ENCODE assay signal across 9 mouse cellular contexts in genomic region chr11:50370969-50371368, GRCm38 (mm10). TPM values are rescaled to one million over a fixed set of nuclear protein-coding genes. Genes with fewer than 3 reads are reported as not detected.
DNase-seq lines count a peak whose midpoint lies in the region; ATAC-seq and TF ChIP-seq lines count a peak whose summit lies in the region.
"Had no signal": no experiment of that assay in that cellular context is flagged by ENCODE, and none has a peak within 500 bp of the region (broad histone marks: within the 10 kb centered on the region; RNA-seq: fewer than 3 reads in every experiment).

No protein-coding gene starts in this region.

- H3K4me1 ChIP-seq in lung, embryonic 15.5 days: peaks cover 11% of the 10 kb centered on the region
- 0 out of 2 replicates have a peak, but pooled peaks cover 3% of the 10 kb centered on the region for H3K4me1 ChIP-seq in forebrain, embryonic 11.5 days (replicated peaks; ENCODE audit: control insufficient read depth, insufficient read depth, low read length)
- H3K4me1 ChIP-seq in intestine, postnatal 0 days (replicated peaks; ENCODE audit: control insufficient read depth, insufficient read depth, low read length): no peaks in the 10 kb centered on the region
- H3K4me1 ChIP-seq in neural tube, embryonic 15.5 days: peaks cover 14% of the 10 kb centered on the region

- no peaks in the 10 kb centered on the region for H3K9me3 ChIP-seq in lung, embryonic 15.5 days
- no peaks in the 10 kb centered on the region for H3K9me3 ChIP-seq in forebrain, embryonic 11.5 days (ENCODE audit: control insufficient read depth, low read length)
- no peaks in the 10 kb centered on the region for H3K9me3 ChIP-seq in intestine, postnatal 0 days (ENCODE audit: control insufficient read depth)
- H3K9me3 ChIP-seq in neural tube, embryonic 15.5 days (replicated peaks): no peaks in the 10 kb centered on the region

- H3K9ac ChIP-seq in lung, embryonic 15.5 days: peak overlapping the region; percentile 56; the same call in 1 of the 2 replicates
- H3K9ac ChIP-seq in forebrain, embryonic 11.5 days (ENCODE audit: low read length): peak overlapping the region; percentile 73
- H3K9ac ChIP-seq in intestine, postnatal 0 days (ENCODE audit: low read depth, low read length): peak overlapping the region; percentile 42; the same call in 1 of the 2 replicates
- no peak overlapping the region for H3K9ac ChIP-seq in neural tube, embryonic 15.5 days (replicated peaks)

- no peak for DNase-seq in lung, postnatal 10 days
- peak; percentile 53 for DNase-seq in forebrain, embryonic 11.5 days (ENCODE audit: low spot score)
- no peak for DNase-seq in T-cell, adult 2 months (ENCODE audit: low spot score)

- no peaks in the 10 kb centered on the region for H3K27me3 ChIP-seq in lung, embryonic 15.5 days
- H3K27me3 ChIP-seq in forebrain, embryonic 11.5 days (ENCODE audit: control insufficient read depth, insufficient read depth, low read length): no peaks in the 10 kb centered on the region
- no peaks in the 10 kb centered on the region for H3K27me3 ChIP-seq in intestine, postnatal 0 days (replicated peaks; ENCODE audit: control insufficient read depth, insufficient read depth, low read length)
- H3K27me3 ChIP-seq in neural tube, embryonic 15.5 days (replicated peaks): no peaks in the 10 kb centered on the region

- WGBS in lung, embryonic 15.5 days: 61% methylated on average over 4 of the region's 4 CpGs
- WGBS in forebrain, embryonic 11.5 days: 48% methylated on average over 4 of the region's 4 CpGs
- WGBS in intestine, postnatal 0 days: 67% methylated on average over 4 of the region's 4 CpGs
- WGBS in neural tube, embryonic 15.5 days: 42% methylated on average over 4 of the region's 4 CpGs

- H3K4me2 ChIP-seq in lung, embryonic 15.5 days: peak overlapping the region; percentile 72
- peak overlapping the region; percentile 59; the same call in 1 of the 2 replicates for H3K4me2 ChIP-seq in forebrain, embryonic 11.5 days (ENCODE audit: low read depth, low read length, severe bottlenecking)
- H3K4me2 ChIP-seq in intestine, postnatal 0 days (replicated peaks; ENCODE audit: low read depth): peak overlapping the region; percentile 75
- peak overlapping the region; percentile 68 for H3K4me2 ChIP-seq in neural tube, embryonic 15.5 days

- no peak overlapping the region for H3K4me3 ChIP-seq in lung, embryonic 15.5 days
- no peak overlapping the region for H3K4me3 ChIP-seq in forebrain, embryonic 11.5 days (ENCODE audit: low read depth, low read length)
- no peak overlapping the region for H3K4me3 ChIP-seq in intestine, postnatal 0 days (ENCODE audit: low read depth, low read length)
- H3K4me3 ChIP-seq in neural tube, embryonic 15.5 days (replicated peaks): peak overlapping the region; percentile 42; the same call in 1 of the 2 replicates

- no peaks in the 10 kb centered on the region for H3K36me3 ChIP-seq in lung, embryonic 15.5 days
- H3K36me3 ChIP-seq in forebrain, embryonic 11.5 days (ENCODE audit: control insufficient read depth, insufficient read depth, low read length): no peaks in the 10 kb centered on the region
- no peaks in the 10 kb centered on the region for H3K36me3 ChIP-seq in intestine, postnatal 0 days (ENCODE audit: control insufficient read depth, insufficient read depth)
- H3K36me3 ChIP-seq in neural tube, embryonic 15.5 days: no peaks in the 10 kb centered on the region

- no peak for TF ChIP-seq CTCF in intestine, postnatal 0 days (IDR thresholded peaks at IDR 0.05; ENCODE audit: low read depth)

- H3K27ac ChIP-seq in lung, embryonic 15.5 days: no peak overlapping the region
- no peak overlapping the region for H3K27ac ChIP-seq in forebrain, embryonic 11.5 days (ENCODE audit: low read depth, low read length)
- H3K27ac ChIP-seq in intestine, postnatal 0 days (ENCODE audit: low read depth, low read length): no peak overlapping the region
- peak overlapping the region; percentile 92 for H3K27ac ChIP-seq in neural tube, embryonic 15.5 days (replicated peaks)

- ATAC-seq in lung, embryonic 15.5 days (ENCODE audit: borderline replicate concordance, extremely low read depth, low FRiP score, low TSS enrichment): no peak
- ATAC-seq in forebrain, embryonic 11.5 days (replicated peaks; ENCODE audit: low FRiP score): no peak
- ATAC-seq in intestine, postnatal 0 days: no peak; the same call in 1 of the 2 replicates
- peak; percentile 45; the same call in 1 of the 2 replicates for ATAC-seq in neural tube, embryonic 15.5 days (ENCODE audit: low FRiP score)
- no peak for ATAC-seq in granulocyte monocyte progenitor cell, adult 5-6 weeks (replicated peaks; ENCODE audit: poor library complexity, severe bottlenecking)

RNA-seq across cellular contexts. Expression of gene Hnrnph1, which starts 5.8 kb away (rescaled TPM):
- 489 and 493 TPM in 2 replicates for polyA plus RNA-seq in lung, embryonic 15.5 days (2015; fragmentation: Nextera tagmentation; extraction: Ambion mirVana)
- 833 and 855 TPM in 2 replicates for polyA plus RNA-seq in forebrain, embryonic 11.5 days (2014; fragmentation: Nextera tagmentation; extraction: Ambion mirVana)
- 111 and 112 TPM in 2 replicates for polyA plus RNA-seq in intestine, postnatal 0 days (2015; fragmentation: Nextera tagmentation; extraction: Ambion mirVana)
- polyA plus RNA-seq in neural tube, embryonic 15.5 days (2015; fragmentation: Nextera tagmentation; extraction: Ambion mirVana): 390 and 401 TPM in 2 replicates
- total RNA-seq in granulocyte monocyte progenitor cell, adult 5-6 weeks (2014; fragmentation: Nextera tagmentation): 644 and 818 TPM in 2 replicates
- 838 and 1,051 TPM in 2 replicates for total RNA-seq in granulocyte monocyte progenitor cell, adult 5-6 weeks (2017)

RNA-seq across cellular contexts. Expression of gene Cby3, which starts 16.7 kb away (rescaled TPM):
- 0.24 and 0.30 TPM in 2 replicates for polyA plus RNA-seq in lung, embryonic 15.5 days (2015; fragmentation: Nextera tagmentation; extraction: Ambion mirVana)
- polyA plus RNA-seq in forebrain, embryonic 11.5 days (2014; fragmentation: Nextera tagmentation; extraction: Ambion mirVana): 0.47 TPM in 1 of 2 replicates, not detected in the other
- polyA plus RNA-seq in intestine, postnatal 0 days (2015; fragmentation: Nextera tagmentation; extraction: Ambion mirVana): 0.17 and 0.30 TPM in 2 replicates
- 0.55 and 1.8 TPM in 2 replicates for polyA plus RNA-seq in neural tube, embryonic 15.5 days (2015; fragmentation: Nextera tagmentation; extraction: Ambion mirVana)
- not detected in 2 replicates for total RNA-seq in granulocyte monocyte progenitor cell, adult 5-6 weeks (2014; fragmentation: Nextera tagmentation)
- total RNA-seq in granulocyte monocyte progenitor cell, adult 5-6 weeks (2017): not detected in 2 replicates
- total RNA-seq: adrenal gland, adult 18-20 months; neutrophil, adult 5-6 weeks had no signal

RNA-seq across cellular contexts. Expression of gene Canx, which starts 45.5 kb away (rescaled TPM):
- 352 and 360 TPM in 2 replicates for polyA plus RNA-seq in lung, embryonic 15.5 days (2015; fragmentation: Nextera tagmentation; extraction: Ambion mirVana)
- polyA plus RNA-seq in forebrain, embryonic 11.5 days (2014; fragmentation: Nextera tagmentation; extraction: Ambion mirVana): 235 and 248 TPM in 2 replicates
- polyA plus RNA-seq in intestine, postnatal 0 days (2015; fragmentation: Nextera tagmentation; extraction: Ambion mirVana): 181 and 187 TPM in 2 replicates
- 289 and 305 TPM in 2 replicates for polyA plus RNA-seq in neural tube, embryonic 15.5 days (2015; fragmentation: Nextera tagmentation; extraction: Ambion mirVana)
- 406 and 409 TPM in 2 replicates for total RNA-seq in granulocyte monocyte progenitor cell, adult 5-6 weeks (2014; fragmentation: Nextera tagmentation)
- 955 and 1,233 TPM in 2 replicates for total RNA-seq in granulocyte monocyte progenitor cell, adult 5-6 weeks (2017)

RNA-seq across cellular contexts. Expression of gene Rufy1, which starts 60.0 kb away (rescaled TPM):
- 21.4 and 24.9 TPM in 2 replicates for polyA plus RNA-seq in lung, embryonic 15.5 days (2015; fragmentation: Nextera tagmentation; extraction: Ambion mirVana)
- polyA plus RNA-seq in forebrain, embryonic 11.5 days (2014; fragmentation: Nextera tagmentation; extraction: Ambion mirVana): 23.9 and 26.7 TPM in 2 replicates
- 19.1 and 21.1 TPM in 2 replicates for polyA plus RNA-seq in intestine, postnatal 0 days (2015; fragmentation: Nextera tagmentation; extraction: Ambion mirVana)
- polyA plus RNA-seq in neural tube, embryonic 15.5 days (2015; fragmentation: Nextera tagmentation; extraction: Ambion mirVana): 21.8 and 25.1 TPM in 2 replicates
- 42.1 and 52.7 TPM in 2 replicates for total RNA-seq in granulocyte monocyte progenitor cell, adult 5-6 weeks (2014; fragmentation: Nextera tagmentation)
- 34.6 and 48.3 TPM in 2 replicates for total RNA-seq in granulocyte monocyte progenitor cell, adult 5-6 weeks (2017)
